Mouse (Mus musculus): Measurements from ENCODE around the gene Pde8a. TPM values are rescaled to one million over a fixed set of nuclear protein-coding genes. Genes with fewer than 3 reads are reported as not detected.
A peak's percentile ranks its signal among the peaks of the same experiment; 100 is the strongest.
"Not testable (repeated sequence)": the region's sequence is repeated elsewhere in the genome, so short reads cannot be mapped to it uniquely, and the experiment has no call there.

The Pde8a gene
- 10 to 100 TPM in 2 of 4 experiments, 1 to 10 TPM in 2; 9.0 to 12.5 (median 9.9) TPM for total RNA-seq (2022)

GRCm38 (mm10) chr7:81213347-81214152 lies at the start of gene Pde8a:
Pde8a (plus strand) TSS chr7:81213596.
- DNase-seq (ENCODE audit: low spot score in 2 of 2): peak; percentile 12 to 19

GRCm38 (mm10) chr7:81164411-81164810 lies 49.0 kb upstream of the Pde8a start:
- no peak for DNase-seq (ENCODE audit: low spot score in 2 of 2)

GRCm38 (mm10) chr7:81167124-81167523 lies 46.3 kb upstream of the Pde8a start:
- DNase-seq (ENCODE audit: low spot score in 2 of 2): no peak

- no peak for DNase-seq (ENCODE audit: low spot score in 2 of 2)
Observed at GRCm38 (mm10) chr7:81169351-81169750, 44.0 kb upstream of the Pde8a start.

- DNase-seq (ENCODE audit: low spot score in 2 of 2): no peak
Observed at GRCm38 (mm10) chr7:81173931-81174330, 39.5 kb upstream of the Pde8a start.

- DNase-seq (ENCODE audit: low spot score in 2 of 2): no peak
Observed at GRCm38 (mm10) chr7:81174654-81175053, 38.7 kb upstream of the Pde8a start.

GRCm38 (mm10) chr7:81176187-81176769 lies 37.1 kb upstream of the Pde8a start:
- DNase-seq (ENCODE audit: low spot score in 2 of 2): no peak

- DNase-seq (ENCODE audit: low spot score in 2 of 2): no peak
Observed at GRCm38 (mm10) chr7:81179494-81179893, 33.9 kb upstream of the Pde8a start.

- peak; percentile 31 to 33 for DNase-seq (ENCODE audit: low spot score in 2 of 2)
Observed at GRCm38 (mm10) chr7:81182492-81183175, 30.8 kb upstream of the Pde8a start.

GRCm38 (mm10) chr7:81183181-81183580 lies 30.2 kb upstream of the Pde8a start:
- no peak for DNase-seq (ENCODE audit: low spot score in 2 of 2)

GRCm38 (mm10) chr7:81184136-81184535 lies 29.3 kb upstream of the Pde8a start:
- DNase-seq (ENCODE audit: low spot score in 2 of 2): no peak

GRCm38 (mm10) chr7:81184651-81185050 lies 28.7 kb upstream of the Pde8a start:
- DNase-seq (ENCODE audit: low spot score in 2 of 2): no peak

- not testable (repeated sequence) for DNase-seq (ENCODE audit: low spot score in 2 of 2)
Observed at GRCm38 (mm10) chr7:81186036-81186435, 27.4 kb upstream of the Pde8a start.

GRCm38 (mm10) chr7:81189180-81189579 lies 24.2 kb upstream of the Pde8a start:
- no peak for DNase-seq (ENCODE audit: low spot score in 2 of 2)

GRCm38 (mm10) chr7:81195509-81195908 lies 17.9 kb upstream of the Pde8a start:
- no peak for DNase-seq (ENCODE audit: low spot score in 2 of 2)

GRCm38 (mm10) chr7:81196796-81197195 lies 16.6 kb upstream of the Pde8a start:
- DNase-seq (ENCODE audit: low spot score in 2 of 2): no peak

- DNase-seq (ENCODE audit: low spot score in 2 of 2): peak in 1 of 2 experiments; percentile 20
Observed at GRCm38 (mm10) chr7:81198538-81198937, 14.9 kb upstream of the Pde8a start.

- no peak for DNase-seq (ENCODE audit: low spot score in 2 of 2)
Observed at GRCm38 (mm10) chr7:81199109-81199508, 14.3 kb upstream of the Pde8a start.

- no peak for DNase-seq (ENCODE audit: low spot score in 2 of 2)
Observed at GRCm38 (mm10) chr7:81199757-81200156, 13.6 kb upstream of the Pde8a start.

- DNase-seq (ENCODE audit: low spot score in 2 of 2): no peak
Observed at GRCm38 (mm10) chr7:81202389-81202788, 11.0 kb upstream of the Pde8a start.

GRCm38 (mm10) chr7:81203576-81203975 lies 9.8 kb upstream of the Pde8a start:
- DNase-seq (ENCODE audit: low spot score in 2 of 2): not testable (repeated sequence)

GRCm38 (mm10) chr7:81208944-81209343 lies 4.5 kb upstream of the Pde8a start:
- peak; percentile 51 to 56 for DNase-seq (ENCODE audit: low spot score in 2 of 2)

All from gastrocnemius, adult 8-10 months (tissue).